ENCODE assay signal across 14 mouse cellular contexts in genomic region chr12:99004752-99005151, GRCm38 (mm10).
"Had no signal": no experiment of that assay in that cellular context is flagged by ENCODE, and none has a peak within 500 bp of the region (broad histone marks: within the 10 kb centered on the region; RNA-seq: fewer than 3 reads in every experiment).

No protein-coding gene starts in this region.

- H3K9ac ChIP-seq: liver, embryonic 14.5 days; lung, embryonic 14.5 days; neural tube, embryonic 12.5 days; stomach, embryonic 15.5 days had no signal

- H3K36me3 ChIP-seq: neural tube, embryonic 12.5 days; stomach, embryonic 15.5 days had no signal

- H3K4me2 ChIP-seq: lung, embryonic 14.5 days; midbrain, embryonic 11.5 days; neural tube, embryonic 12.5 days; stomach, embryonic 15.5 days had no signal

- H3K27me3 ChIP-seq: neural tube, embryonic 12.5 days; stomach, embryonic 15.5 days had no signal

- DNase-seq: lung, adult 18-20 months; lung, embryonic 14.5 days; lung, postnatal 10 days; lung, postnatal 4 days; midbrain, embryonic 14.5 days; right cerebral cortex, postnatal 14 days; thymus, adult 18-20 months; thymus, postnatal 14 days; thymus, postnatal 36 days had no signal

- H3K9me3 ChIP-seq: neural tube, embryonic 12.5 days; stomach, embryonic 15.5 days had no signal

- H3K4me3 ChIP-seq: neural tube, embryonic 12.5 days; stomach, embryonic 15.5 days had no signal

- ATAC-seq: midbrain, embryonic 16.5 days had no signal

- H3K4me1 ChIP-seq: neural tube, embryonic 12.5 days; stomach, embryonic 15.5 days had no signal

- H3K27ac ChIP-seq: liver, embryonic 14.5 days; neural tube, embryonic 12.5 days; stomach, embryonic 15.5 days had no signal
